Mouse (Mus musculus) neural tube, embryonic 11.5 days (tissue): Measurements from ENCODE around the gene Zfp534. TPM values are rescaled to one million over a fixed set of nuclear protein-coding genes. Genes with fewer than 3 reads are reported as not detected.

Experiments used
- polyA plus RNA-seq: library from polyadenylated mRNA; unstranded; fragments of >200 nt; fragmentation: Nextera tagmentation; extraction: Ambion mirVana; gene quantifications from 2 replicates; pipeline ENCODE4 v1.2.1, GENCODE M21; 2014

The Zfp534 gene
- polyA plus RNA-seq, 1 experiment from 2014 or later: not detected

Other genes with a start within 250 kb of the Zfp534 start
- gene Zfp982, start 210.1 kb downstream of the Zfp534 start, polyA plus RNA-seq: 6.1 and 7.1 TPM in 2 replicates
- gene Gm16503, start 162.3 kb downstream of the Zfp534 start, polyA plus RNA-seq: 0.09 and 0.16 TPM in 2 replicates
- gene Zfp985, start 149.3 kb downstream of the Zfp534 start, polyA plus RNA-seq: 0.15 TPM in 1 of 2 replicates, not detected in the other
- gene Zfp979, start 60.0 kb downstream of the Zfp534 start, polyA plus RNA-seq: 3.1 and 3.6 TPM in 2 replicates
- gene Zfp984, start 107.2 kb upstream of the Zfp534 start, polyA plus RNA-seq: 7.2 and 7.5 TPM in 2 replicates
- gene Zfp933, start 145.8 kb upstream of the Zfp534 start, polyA plus RNA-seq: 5.0 and 5.8 TPM in 2 replicates
- 35.1 and 37.2 TPM in 2 replicates for gene Miip, start 166.3 kb upstream of the Zfp534 start, polyA plus RNA-seq
- 12.7 and 15.4 TPM in 2 replicates for gene Fv1, start 166.4 kb upstream of the Zfp534 start, polyA plus RNA-seq
- 47.5 and 50.0 TPM in 2 replicates for gene Mfn2, start 202.2 kb upstream of the Zfp534 start, polyA plus RNA-seq
- 33.2 and 35.2 TPM in 2 replicates for gene Plod1, start 234.2 kb upstream of the Zfp534 start, polyA plus RNA-seq
- gene 2510039O18Rik, start 238.3 kb upstream of the Zfp534 start, polyA plus RNA-seq: 19.7 and 20.6 TPM in 2 replicates